Mouse (Mus musculus): ENCODE results near the gene Tubgcp2. TPM values are rescaled to one million over a fixed set of nuclear protein-coding genes. Genes with fewer than 3 reads are reported as not detected.

Gene Tubgcp2
- polyA plus RNA-seq, 1 experiment from 2014 or later, result 60.3 TPM

- peaks cover 11% of the 10 kb centered on the region for H3K4me1 ChIP-seq (ENCODE audit: control insufficient read depth, insufficient read depth, low read length)
- no peaks in the 10 kb centered on the region for H3K9me3 ChIP-seq (ENCODE audit: control insufficient read depth, low read depth, low read length)
- ATAC-seq (ENCODE audit: insufficient number of reproducible peaks, insufficient read depth, low FRiP score, low read depth), result no peak
- H3K4me3 ChIP-seq (ENCODE audit: low read depth, low read length), result no peak overlapping the region
- H3K36me3 ChIP-seq (ENCODE audit: control insufficient read depth, insufficient read depth, low read length), result peaks cover 45% of the 10 kb centered on the region
- H3K27me3 ChIP-seq (ENCODE audit: control insufficient read depth, insufficient read depth, low read length), result no peaks in the 10 kb centered on the region
- H3K4me2 ChIP-seq (replicated peaks; ENCODE audit: low read depth, low read length), result no peak overlapping the region
- no peak overlapping the region for H3K9ac ChIP-seq (replicated peaks; ENCODE audit: low read depth, low read length)
- WGBS, result 94% methylated on average over 9 of the region's 9 CpGs
- H3K27ac ChIP-seq (ENCODE audit: low read length), result no peak overlapping the region
Measured at GRCm38 (mm10) chr7:140033386-140033785, 3.1 kb downstream of the Tubgcp2 start.

DNA sequence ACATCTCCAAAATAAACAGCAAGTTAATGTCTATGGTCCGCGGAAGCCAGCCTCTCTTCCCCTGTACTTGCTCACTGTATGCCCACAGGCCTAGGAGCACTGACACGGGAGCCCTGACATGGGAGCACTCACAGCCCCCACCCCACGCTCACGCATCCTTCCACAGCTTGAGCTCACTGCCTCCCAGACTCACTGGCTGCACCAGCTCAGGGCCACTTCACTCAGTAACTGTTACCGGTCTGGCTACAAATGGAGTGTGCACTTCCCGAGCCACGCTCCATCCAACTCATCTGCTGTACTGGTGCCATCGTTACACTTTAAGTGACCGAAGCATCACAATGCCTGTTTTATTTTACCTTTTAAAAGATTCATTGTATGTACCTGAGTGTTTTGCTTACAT, 4.1 kb downstream of the Tubgcp2 start:
- no peak overlapping the region for H3K4me2 ChIP-seq (replicated peaks; ENCODE audit: low read depth, low read length)
- H3K9me3 ChIP-seq (ENCODE audit: control insufficient read depth, low read depth, low read length), result no peaks in the 10 kb centered on the region; the same call in 1 of the 2 replicates
- H3K27me3 ChIP-seq (ENCODE audit: control insufficient read depth, insufficient read depth, low read length), result no peaks in the 10 kb centered on the region
- H3K4me3 ChIP-seq (ENCODE audit: low read depth, low read length), result no peak overlapping the region
- WGBS, result 93% methylated on average over 10 of the region's 10 CpGs
- no peak overlapping the region for H3K27ac ChIP-seq (ENCODE audit: low read length)
- no peak overlapping the region for H3K9ac ChIP-seq (replicated peaks; ENCODE audit: low read depth, low read length)
- H3K36me3 ChIP-seq (ENCODE audit: control insufficient read depth, insufficient read depth, low read length), result peaks cover 50% of the 10 kb centered on the region
- no peak for ATAC-seq (ENCODE audit: insufficient number of reproducible peaks, insufficient read depth, low FRiP score, low read depth)
- peaks cover 10% of the 10 kb centered on the region for H3K4me1 ChIP-seq (ENCODE audit: control insufficient read depth, insufficient read depth, low read length)

DNA sequence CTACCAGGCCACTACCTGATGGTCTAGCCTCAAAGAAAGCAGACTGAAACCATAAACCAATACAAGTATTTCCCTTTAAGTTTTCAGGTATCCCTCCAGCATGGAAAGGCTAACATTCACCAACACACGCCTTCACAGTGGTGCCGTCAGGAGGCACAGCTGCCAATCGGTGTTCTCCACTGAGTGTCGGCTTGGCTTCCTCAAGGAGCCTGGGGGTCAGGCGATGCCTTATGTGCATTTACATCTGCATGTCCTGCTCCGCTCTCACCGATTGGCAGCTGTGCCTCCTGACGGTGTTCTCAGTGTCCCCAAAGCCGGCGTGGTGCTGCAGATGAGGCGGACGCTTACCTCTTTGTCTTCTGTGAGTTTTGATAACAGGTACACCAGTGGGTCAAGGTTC, 4.7 kb downstream of the Tubgcp2 start:
- H3K4me2 ChIP-seq (replicated peaks; ENCODE audit: low read depth, low read length), result no peak overlapping the region
- H3K9ac ChIP-seq (replicated peaks; ENCODE audit: low read depth, low read length), result no peak overlapping the region
- H3K27ac ChIP-seq (ENCODE audit: low read length), result no peak overlapping the region
- H3K4me3 ChIP-seq (ENCODE audit: low read depth, low read length), result no peak overlapping the region
- no peaks in the 10 kb centered on the region for H3K27me3 ChIP-seq (ENCODE audit: control insufficient read depth, insufficient read depth, low read length)
- peaks cover 5% of the 10 kb centered on the region for H3K4me1 ChIP-seq (ENCODE audit: control insufficient read depth, insufficient read depth, low read length)
- WGBS, result 97% methylated on average over 12 of the region's 12 CpGs
- H3K36me3 ChIP-seq (ENCODE audit: control insufficient read depth, insufficient read depth, low read length), result peaks cover 50% of the 10 kb centered on the region
- ATAC-seq (ENCODE audit: insufficient number of reproducible peaks, insufficient read depth, low FRiP score, low read depth), result no peak
- H3K9me3 ChIP-seq (ENCODE audit: control insufficient read depth, low read depth, low read length), result no peaks in the 10 kb centered on the region; the same call in 1 of the 2 replicates

GRCm38 (mm10) chr7:140011336-140011735, 25.1 kb downstream of the Tubgcp2 start:
- ATAC-seq (ENCODE audit: insufficient number of reproducible peaks, insufficient read depth, low FRiP score, low read depth), result no peak
- Histone ChIP-seq H3K4me2 (replicated peaks; ENCODE audit: low read depth, low read length) (no peak overlapping the region), H3K4me3 (ENCODE audit: low read depth, low read length) (no peak overlapping the region), H3K36me3 (ENCODE audit: control insufficient read depth, insufficient read depth, low read length) (peaks cover 15% of the 10 kb centered on the region), H3K9ac (replicated peaks; ENCODE audit: low read depth, low read length) (no peak overlapping the region), H3K4me1 (ENCODE audit: control insufficient read depth, insufficient read depth, low read length) (no peaks in the 10 kb centered on the region), H3K27ac (ENCODE audit: low read length) (no peak overlapping the region), H3K9me3 (ENCODE audit: control insufficient read depth, low read depth, low read length) (no peaks in the 10 kb centered on the region), H3K27me3 (ENCODE audit: control insufficient read depth, insufficient read depth, low read length) (no peaks in the 10 kb centered on the region)
- 96% methylated on average over 17 of the region's 17 CpGs for WGBS

GRCm38 (mm10) chr7:140007781-140008180, 28.7 kb downstream of the Tubgcp2 start:
- Histone ChIP-seq H3K36me3 (ENCODE audit: control insufficient read depth, insufficient read depth, low read length) (peaks cover 36% of the 10 kb centered on the region), H3K4me2 (replicated peaks; ENCODE audit: low read depth, low read length) (no peak overlapping the region), H3K27me3 (ENCODE audit: control insufficient read depth, insufficient read depth, low read length) (no peaks in the 10 kb centered on the region), H3K9ac (replicated peaks; ENCODE audit: low read depth, low read length) (no peak overlapping the region), H3K4me1 (ENCODE audit: control insufficient read depth, insufficient read depth, low read length) (no peaks in the 10 kb centered on the region), H3K9me3 (ENCODE audit: control insufficient read depth, low read depth, low read length) (no peaks in the 10 kb centered on the region), H3K4me3 (ENCODE audit: low read depth, low read length) (no peak overlapping the region), H3K27ac (ENCODE audit: low read length) (no peak overlapping the region)
- no peak for ATAC-seq (ENCODE audit: insufficient number of reproducible peaks, insufficient read depth, low FRiP score, low read depth)
- 93% methylated on average over 9 of the region's 9 CpGs for WGBS

DNA sequence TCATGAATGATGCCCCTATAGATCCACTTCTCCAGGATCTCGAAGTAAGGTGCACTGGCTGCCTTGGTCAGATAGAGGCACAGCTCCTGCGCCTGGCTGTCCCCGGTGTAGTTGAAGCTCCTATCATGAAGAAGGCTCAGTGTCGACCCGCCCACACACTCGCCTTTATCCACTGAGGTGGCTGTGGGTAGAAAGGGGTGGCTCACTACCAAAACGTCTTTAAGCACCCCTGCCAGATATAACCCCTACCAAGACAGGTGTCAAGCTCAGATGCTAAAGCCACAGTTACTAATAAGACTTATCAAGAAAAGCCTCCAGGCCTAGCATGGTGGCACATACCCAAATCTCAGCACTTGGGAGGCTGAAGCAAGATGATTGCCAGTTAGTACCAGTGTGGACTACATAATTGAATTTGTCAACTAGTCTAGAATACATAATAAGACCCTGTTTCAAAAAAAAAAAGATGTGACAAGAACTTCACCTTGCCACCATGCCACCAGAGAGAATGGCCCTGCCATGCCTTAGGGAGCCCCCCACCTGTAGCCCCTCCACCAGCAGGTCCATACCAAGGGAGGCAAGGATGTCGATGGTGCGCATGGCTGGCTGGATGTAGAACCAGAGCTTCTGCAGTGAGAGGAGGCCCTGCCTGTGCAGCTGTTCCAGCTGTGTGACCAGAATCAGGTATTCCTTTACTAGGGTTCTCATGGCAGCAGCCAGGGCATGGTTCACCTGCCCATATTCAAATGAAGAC, 29.4 kb downstream of the Tubgcp2 start:
- H3K36me3 ChIP-seq (ENCODE audit: control insufficient read depth, insufficient read depth, low read length), result peaks cover 40% of the 10 kb centered on the region
- WGBS, result 90% methylated on average over 9 of the region's 9 CpGs
- no peaks in the 10 kb centered on the region for H3K27me3 ChIP-seq (ENCODE audit: control insufficient read depth, insufficient read depth, low read length)
- no peak overlapping the region for H3K4me2 ChIP-seq (replicated peaks; ENCODE audit: low read depth, low read length)
- H3K4me3 ChIP-seq (ENCODE audit: low read depth, low read length), result no peak overlapping the region
- no peak overlapping the region for H3K27ac ChIP-seq (ENCODE audit: low read length)
- no peak overlapping the region for H3K9ac ChIP-seq (replicated peaks; ENCODE audit: low read depth, low read length)
- no peaks in the 10 kb centered on the region for H3K4me1 ChIP-seq (ENCODE audit: control insufficient read depth, insufficient read depth, low read length)
- H3K9me3 ChIP-seq (ENCODE audit: control insufficient read depth, low read depth, low read length), result no peaks in the 10 kb centered on the region
- ATAC-seq (ENCODE audit: insufficient number of reproducible peaks, insufficient read depth, low FRiP score, low read depth), result no peak

GRCm38 (mm10) chr7:140004666-140005065, 31.8 kb downstream of the Tubgcp2 start:
- no peak overlapping the region for H3K9ac ChIP-seq (replicated peaks; ENCODE audit: low read depth, low read length)
- H3K4me1 ChIP-seq (ENCODE audit: control insufficient read depth, insufficient read depth, low read length), result no peaks in the 10 kb centered on the region
- peaks cover 56% of the 10 kb centered on the region for H3K36me3 ChIP-seq (ENCODE audit: control insufficient read depth, insufficient read depth, low read length)
- no peaks in the 10 kb centered on the region for H3K9me3 ChIP-seq (ENCODE audit: control insufficient read depth, low read depth, low read length)
- no peak overlapping the region for H3K4me2 ChIP-seq (replicated peaks; ENCODE audit: low read depth, low read length)
- 90% methylated on average over 8 of the region's 8 CpGs for WGBS
- no peak for ATAC-seq (ENCODE audit: insufficient number of reproducible peaks, insufficient read depth, low FRiP score, low read depth)
- H3K4me3 ChIP-seq (ENCODE audit: low read depth, low read length), result no peak overlapping the region
- H3K27ac ChIP-seq (ENCODE audit: low read length), result no peak overlapping the region
- no peaks in the 10 kb centered on the region for H3K27me3 ChIP-seq (ENCODE audit: control insufficient read depth, insufficient read depth, low read length)

GRCm38 (mm10) chr7:140001086-140001740, 35.3 kb downstream of the Tubgcp2 start:
- no peaks in the 10 kb centered on the region for H3K4me1 ChIP-seq (ENCODE audit: control insufficient read depth, insufficient read depth, low read length)
- H3K27ac ChIP-seq (ENCODE audit: low read length), result no peak overlapping the region
- no peak overlapping the region for H3K4me2 ChIP-seq (replicated peaks; ENCODE audit: low read depth, low read length)
- H3K36me3 ChIP-seq (ENCODE audit: control insufficient read depth, insufficient read depth, low read length), result peaks cover 72% of the 10 kb centered on the region
- no peak overlapping the region for H3K4me3 ChIP-seq (ENCODE audit: low read depth, low read length)
- 80% methylated on average over 12 of the region's 12 CpGs for WGBS
- no peak overlapping the region for H3K9ac ChIP-seq (replicated peaks; ENCODE audit: low read depth, low read length)
- H3K27me3 ChIP-seq (ENCODE audit: control insufficient read depth, insufficient read depth, low read length), result no peaks in the 10 kb centered on the region
- ATAC-seq (ENCODE audit: insufficient number of reproducible peaks, insufficient read depth, low FRiP score, low read depth), result no peak
- H3K9me3 ChIP-seq (ENCODE audit: control insufficient read depth, low read depth, low read length), result no peaks in the 10 kb centered on the region

Data from stomach, embryonic 14.5 days (tissue).